Mouse (Mus musculus): ENCODE results near the gene Ell. TPM values are rescaled to one million over a fixed set of nuclear protein-coding genes. Genes with fewer than 3 reads are reported as not detected.
A peak's percentile ranks its signal among the peaks of the same experiment; 100 is the strongest.
"Not testable (repeated sequence)": the region's sequence is repeated elsewhere in the genome, so short reads cannot be mapped to it uniquely, and the experiment has no call there.

Ell gene
- total RNA-seq, 2 experiments from 2014 or later, result 12.0 to 12.1 TPM

DNA sequence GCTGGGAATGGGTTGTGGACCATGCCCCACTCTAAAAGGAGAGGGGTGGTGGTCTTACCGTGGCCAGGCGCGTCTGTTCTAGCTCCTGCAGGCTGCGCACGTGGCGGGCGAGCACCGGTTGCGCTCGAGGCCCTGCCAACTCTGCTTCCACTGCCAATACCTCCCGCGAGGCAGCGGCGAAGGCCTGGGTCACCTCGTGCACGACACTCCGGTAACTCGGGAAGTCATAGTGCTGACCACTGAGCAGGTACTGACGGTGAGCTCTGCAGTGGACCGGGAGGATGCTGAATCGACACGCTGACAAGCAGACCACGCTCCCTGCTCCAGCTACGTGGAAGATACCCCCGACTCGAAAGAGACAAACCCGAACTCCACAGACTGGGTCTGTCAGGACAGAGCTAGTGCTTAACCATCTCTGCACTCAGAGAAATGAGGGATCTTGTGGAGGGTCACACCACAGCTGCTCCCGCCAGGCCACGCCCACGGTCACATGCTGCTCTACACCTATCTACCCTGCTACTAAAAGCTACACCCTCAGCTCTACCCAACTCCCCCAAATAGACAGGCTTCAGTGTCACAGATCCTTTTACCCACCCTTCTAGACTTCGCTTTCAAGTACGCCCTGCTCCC lies 33.4 kb upstream of the Ell start:
- intact Hi-C loops (cut with DNase I), result loop anchor here (5.0 kb wide), 1 partner anchor 81 kb away; no protein-coding TSS in a partner anchor
- no peak for DNase-seq

DNA sequence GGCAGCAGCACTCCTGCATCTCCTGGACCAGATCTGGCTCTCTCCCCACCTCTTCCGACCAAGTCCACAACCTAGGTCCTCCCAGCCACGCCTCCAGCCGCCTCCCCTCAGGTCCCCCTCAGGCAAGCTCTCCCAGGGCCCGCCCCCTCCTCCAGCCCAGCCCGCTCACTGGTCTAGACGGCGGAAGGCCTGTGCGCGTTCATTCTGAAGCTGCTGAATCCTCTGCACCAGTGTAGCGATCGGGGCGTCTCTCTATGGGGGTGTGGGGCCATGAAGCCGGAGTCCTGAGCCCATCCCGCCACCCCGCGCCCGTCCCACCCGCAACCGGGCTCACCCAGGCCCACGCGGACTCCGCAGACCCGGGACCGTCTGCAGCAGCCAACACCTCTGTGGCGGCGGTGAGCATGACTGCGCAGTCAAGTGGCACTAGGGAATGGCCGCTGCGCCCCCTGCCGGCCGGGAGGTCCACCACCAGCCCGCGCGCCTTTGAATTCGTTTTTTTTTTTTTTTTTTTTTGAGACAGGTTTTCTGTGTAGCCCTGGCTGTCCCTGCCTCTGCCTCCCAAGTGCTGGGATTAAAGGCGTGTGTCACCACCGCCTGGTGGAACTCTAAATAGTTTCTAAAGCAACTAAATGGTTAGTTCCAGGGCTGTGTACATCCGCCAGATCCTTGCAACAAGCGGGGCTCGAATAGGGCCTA lies 32.8 kb upstream of the Ell start, which contains the start of gene Rex1bd:
Gene Rex1bd, minus strand, starts transcription at position 425 of the 699 bp plus-strand sequence.
- peak; percentile 94 to 97 for DNase-seq
- intact Hi-C loops (cut with DNase I), result loop anchor here (5.0 kb wide), 1 partner anchor 81 kb away; no protein-coding TSS in a partner anchor

DNA sequence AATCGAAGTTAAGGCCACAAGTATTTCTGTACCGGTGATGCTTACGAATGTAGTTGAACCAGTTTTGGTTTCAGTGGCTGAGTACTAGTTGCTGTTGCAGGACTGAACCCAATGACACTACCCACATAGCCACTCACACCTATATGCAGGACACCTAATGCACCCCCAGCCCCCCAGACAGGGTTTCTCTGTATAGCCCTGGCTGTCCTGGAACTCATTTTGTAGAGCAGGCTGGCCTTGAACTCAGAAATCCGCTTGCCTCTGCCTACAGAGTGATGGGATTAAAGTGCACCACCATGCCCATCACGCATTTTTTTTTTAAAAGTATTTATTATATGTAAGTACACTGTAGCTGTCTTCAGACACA lies 32.2 kb upstream of the Ell start:
- intact Hi-C loops (cut with DNase I), result loop anchor here (5.0 kb wide), 1 partner anchor 80 kb away; no protein-coding TSS in a partner anchor
- DNase-seq, result no peak

DNA sequence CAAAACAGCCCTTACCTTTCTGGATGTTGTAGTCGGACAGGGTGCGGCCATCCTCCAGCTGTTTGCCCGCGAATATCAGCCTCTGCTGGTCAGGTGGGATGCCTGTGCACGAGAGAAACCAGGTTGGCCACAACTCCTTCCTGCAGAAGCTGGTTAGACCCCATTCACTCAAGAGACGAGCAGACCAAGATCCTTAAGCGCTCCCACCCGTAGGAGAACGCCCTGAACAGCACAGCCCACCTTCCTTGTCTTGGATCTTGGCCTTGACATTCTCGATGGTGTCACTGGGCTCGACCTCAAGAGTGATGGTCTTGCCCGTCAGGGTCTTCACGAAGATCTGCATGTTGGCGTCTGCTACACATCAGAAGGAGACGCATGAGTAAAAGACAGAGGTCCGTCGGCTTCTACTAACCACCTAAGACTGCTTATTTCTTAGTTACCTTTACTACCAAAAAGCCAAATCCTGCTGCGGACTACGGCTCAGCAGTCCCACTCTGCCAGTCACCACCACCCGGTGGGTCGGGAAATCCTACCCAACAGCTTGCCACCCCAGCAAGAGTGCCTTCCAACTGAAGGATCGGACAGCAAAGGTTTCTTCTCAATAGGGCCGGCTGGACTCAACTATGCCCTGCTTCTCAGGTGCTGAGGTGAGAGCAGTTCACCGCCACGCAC lies 29.8 kb upstream of the Ell start:
- no peak for DNase-seq
- intact Hi-C loops (cut with DNase I), result loop anchor here (5.0 kb wide), 1 partner anchor 78 kb away; no protein-coding TSS in a partner anchor

DNA sequence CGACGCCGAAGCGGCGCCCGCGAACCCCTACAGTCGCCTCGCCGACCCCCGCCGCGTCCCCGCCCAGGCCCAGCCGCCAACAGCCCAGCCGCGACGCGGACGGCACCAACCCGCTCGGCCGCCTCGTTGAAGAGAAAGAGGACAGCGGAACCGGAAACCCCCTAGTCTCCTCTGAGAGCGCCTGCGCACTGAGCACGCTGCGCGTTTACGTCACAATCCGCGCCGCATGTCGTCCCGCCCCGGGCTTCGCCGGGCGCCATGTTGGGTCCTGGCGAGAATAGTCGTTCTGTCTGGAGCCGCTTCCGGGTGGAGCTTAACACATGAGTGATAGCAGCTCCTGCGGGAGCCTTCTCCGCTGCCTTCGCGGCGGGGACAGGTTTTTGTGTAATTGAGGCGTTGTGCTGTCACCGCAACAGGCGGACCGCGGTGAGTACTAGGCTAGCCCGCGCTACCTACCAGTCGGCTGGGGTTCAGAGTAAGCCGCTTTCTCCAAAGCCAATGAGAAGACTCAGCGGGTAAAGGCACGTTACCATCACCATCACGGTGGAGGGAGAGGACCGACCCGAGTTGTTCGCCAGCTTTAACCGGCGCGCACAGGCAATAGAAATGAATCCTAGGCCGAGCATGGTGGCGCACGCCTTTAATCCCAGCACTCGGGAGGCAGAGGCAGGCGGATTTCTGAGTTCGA lies 28.9 kb upstream of the Ell start, which contains the start of gene Uba52:
Gene Uba52, minus strand, starts transcription at position 574 of the 688 bp plus-strand sequence.
- intact Hi-C loops (cut with DNase I), result loop anchor here (1.0 to 2.0 kb wide), 2 partner anchors 12 to 28 kb away; partner anchors contain the start of gene Ell
- peak; percentile 95 to 98 for DNase-seq

DNA sequence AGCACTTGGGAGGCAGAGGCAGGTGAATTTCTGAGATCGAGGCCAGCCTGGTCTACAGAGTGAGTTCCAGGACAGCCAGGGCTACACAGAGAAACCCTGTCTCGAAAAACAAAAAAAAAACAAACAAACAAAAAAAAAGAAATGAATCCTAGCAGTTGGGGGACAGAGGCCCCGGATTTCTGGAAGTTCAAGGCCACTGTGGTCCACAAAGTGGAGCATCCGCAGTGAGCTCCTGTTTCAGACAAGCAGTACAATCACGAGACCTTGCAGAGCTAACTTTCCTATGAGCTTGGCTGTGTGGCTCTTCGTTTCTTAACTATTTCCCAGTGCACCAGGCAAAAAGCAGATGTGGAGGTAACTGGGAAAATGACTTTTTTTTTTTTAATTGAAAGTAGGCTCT lies 28.1 kb upstream of the Ell start:
- not testable (repeated sequence) for DNase-seq
- intact Hi-C loops (cut with DNase I), result loop anchor here (2.0 kb wide), 1 partner anchor 28 kb away; the partner anchor contains the start of gene Ell

DNA sequence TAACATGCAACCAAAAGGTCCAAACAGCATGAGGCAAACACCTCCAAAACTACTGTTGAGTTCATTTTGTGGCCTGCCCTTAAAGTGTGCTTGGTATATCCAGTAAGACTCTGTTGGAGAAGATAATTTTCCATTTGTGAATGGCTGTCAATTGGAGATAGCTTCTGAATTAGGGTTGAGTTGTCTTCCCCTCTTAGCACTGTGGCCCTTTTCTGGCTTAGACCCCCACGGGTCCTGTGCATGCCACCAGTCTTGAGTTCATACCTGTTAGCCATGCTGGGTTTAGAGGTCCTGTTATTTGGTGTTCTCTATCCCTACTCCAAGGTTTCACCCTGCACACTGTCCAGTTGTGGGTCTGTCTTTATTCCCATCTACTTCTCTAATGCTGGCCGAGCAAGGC lies 27.5 kb upstream of the Ell start:
- DNase-seq, result no peak
- intact Hi-C loops (cut with DNase I), result loop anchor here (2.0 kb wide), 1 partner anchor 27 kb away; the partner anchor contains the start of gene Ell

DNA sequence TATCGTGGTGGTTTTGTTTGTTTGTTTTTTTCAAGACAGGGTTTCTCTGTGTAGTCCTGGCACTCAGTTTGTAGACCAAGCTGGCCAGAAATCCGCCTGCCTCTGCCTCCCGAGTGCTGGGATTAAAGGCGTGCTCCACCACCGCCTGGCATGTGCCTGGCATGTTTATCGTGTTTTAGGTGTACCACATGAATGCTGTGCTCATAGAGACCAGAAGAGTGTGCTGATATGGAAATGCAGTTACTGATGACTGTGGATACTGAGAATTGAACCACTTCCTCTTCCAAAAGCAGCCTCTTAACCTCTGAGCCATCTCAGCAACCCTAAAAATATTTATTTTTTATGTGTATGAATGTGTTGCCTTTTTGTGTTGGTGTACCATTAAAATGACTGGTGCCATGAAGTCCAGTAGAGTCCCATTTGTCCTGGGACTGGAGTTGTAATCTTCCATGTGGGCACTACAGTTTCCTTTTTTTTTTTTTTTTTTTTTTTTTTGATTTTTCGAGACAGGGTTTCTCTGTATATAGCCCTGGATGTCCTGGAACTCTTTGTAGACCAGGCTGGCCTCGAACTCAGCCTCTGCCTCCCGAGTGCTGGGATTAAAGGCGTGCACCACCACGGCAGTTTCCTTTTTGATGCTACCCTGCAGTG lies 26.9 kb upstream of the Ell start:
- intact Hi-C loops (cut with DNase I), result no loop called here
- DNase-seq, result no peak

DNA sequence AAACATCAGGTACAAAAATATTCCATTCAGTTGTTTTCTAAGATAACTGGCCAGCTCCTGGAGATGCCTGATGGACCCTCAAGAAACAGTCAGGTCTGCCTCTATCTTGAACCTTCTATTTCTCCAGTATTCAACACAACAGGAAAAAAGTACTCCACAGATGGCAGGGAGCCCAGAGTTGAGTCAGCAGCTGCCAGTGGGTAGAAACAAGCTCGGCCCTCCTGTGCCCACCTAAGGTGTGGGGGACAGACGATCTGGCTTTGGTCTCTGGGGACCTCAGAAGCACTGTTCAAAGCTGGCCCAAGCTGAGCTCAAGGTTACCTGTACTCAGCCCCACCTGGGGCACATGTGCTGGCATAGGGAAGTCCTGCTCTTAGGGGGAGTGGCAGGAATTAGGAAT lies 25.8 kb upstream of the Ell start:
- DNase-seq, result no peak
- intact Hi-C loops (cut with DNase I), result no loop called here

DNA sequence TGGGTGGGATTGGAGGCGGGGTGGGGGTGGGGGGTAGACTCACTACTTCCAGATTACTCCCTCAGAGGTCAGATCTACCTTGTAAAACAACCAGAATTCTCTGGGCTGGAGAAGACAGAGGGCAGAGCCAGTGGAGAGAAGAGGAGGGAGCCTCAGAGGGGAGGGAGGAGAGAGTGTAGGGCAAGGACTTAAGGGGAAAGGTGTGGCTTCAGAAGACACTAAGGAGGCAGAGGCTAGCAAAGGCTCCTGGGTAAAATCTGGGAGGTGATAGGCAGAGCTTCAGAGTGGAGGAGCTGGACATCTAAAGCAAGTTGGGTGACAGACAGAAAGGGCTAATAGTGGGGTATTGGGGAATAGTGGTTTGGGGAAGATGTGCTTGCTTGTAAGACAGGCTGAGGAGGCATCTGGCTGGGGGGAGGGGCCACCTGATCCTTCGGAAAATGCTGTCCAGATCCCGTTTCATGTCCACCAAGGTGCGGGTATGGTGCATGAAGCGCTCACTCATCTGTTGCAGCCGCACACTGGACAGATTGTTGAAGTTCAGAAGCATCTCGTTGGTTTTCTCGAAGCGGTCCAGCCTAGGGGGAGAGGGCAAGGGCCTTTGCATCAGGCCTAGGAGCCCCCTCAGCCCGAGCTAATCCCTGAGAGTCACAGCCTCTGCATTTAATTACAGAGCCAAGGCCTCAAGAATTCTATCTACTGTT lies 21.2 kb upstream of the Ell start:
- intact Hi-C loops (cut with DNase I), result no loop called here
- no peak for DNase-seq

DNA sequence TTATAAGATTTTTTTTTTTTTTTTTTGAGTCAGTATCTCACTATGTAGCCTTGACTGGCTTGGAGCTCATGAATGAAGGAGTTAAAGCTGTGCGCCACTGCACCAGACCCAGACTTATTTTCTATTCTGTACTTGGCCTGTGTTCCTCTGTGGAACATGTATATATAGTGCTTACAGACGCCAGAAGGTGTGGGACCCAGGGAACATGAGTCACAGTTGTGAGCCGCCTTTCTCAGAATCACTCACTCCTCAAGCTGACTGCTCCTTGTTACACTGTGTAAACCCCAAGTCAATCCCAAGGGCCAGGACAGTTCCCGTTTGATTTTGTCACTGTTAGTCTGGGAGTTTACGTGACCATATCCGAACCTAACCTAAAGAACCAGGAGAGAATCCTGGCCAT lies 20.2 kb upstream of the Ell start:
- intact Hi-C loops (cut with DNase I), result no loop called here
- DNase-seq, result no peak

DNA sequence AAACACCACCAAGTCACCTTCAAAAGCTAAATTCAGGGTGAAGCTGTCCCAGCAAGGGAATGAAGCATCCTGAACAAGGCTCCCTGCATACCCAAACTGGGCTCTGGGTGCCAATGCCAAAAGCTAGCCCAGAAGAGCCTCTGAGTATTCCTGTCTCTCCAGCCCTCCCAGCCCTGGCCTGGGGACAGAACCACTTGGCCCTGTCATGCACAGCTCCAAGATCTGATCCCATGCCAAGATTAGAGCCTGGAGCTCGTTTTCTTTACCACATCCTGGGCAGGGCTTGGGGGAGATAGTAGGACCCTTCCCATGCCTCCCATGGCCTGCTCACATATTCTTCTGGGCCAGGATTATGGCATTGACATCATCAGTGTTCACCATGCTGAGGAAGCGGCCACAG lies 19.7 kb upstream of the Ell start:
- DNase-seq, result no peak
- intact Hi-C loops (cut with DNase I), result no loop called here

DNA sequence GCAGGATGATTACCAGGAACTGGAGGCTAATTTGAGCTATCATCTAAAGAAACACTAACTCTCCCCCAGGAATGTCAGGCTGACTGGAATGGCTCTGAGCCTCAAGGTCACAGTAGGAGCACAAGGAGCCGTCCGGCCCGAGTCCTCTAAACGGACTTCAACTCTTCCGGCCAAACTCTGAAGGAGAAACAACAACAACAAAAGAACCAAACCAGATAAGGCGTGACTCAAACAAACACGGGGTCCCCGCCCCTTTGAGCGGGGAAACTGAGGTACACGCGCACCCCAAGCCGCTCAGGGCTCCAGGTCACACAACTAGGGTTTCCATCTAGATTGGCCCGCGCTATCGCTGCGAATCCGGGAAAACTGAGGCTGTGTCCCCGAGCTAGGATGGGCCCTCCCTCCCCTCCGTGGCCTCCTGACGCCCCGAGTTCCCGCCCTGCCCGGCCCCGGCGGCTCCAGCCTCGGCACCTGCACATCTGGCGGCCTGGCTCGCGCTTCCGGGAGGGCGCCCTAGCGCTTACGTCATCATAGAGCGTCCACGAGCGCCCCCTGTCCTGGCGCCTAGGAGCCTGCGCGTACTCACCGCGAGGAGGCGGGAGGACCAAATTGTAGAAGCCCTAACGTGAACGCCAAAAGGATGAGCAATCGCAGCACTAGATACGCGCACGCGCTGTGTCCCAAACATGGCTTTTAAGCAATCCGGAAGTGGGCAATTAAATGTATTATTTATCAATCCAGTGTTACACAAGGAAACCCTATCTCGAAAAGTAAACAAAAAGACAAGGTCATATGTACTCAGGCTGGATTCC lies 16.5 kb upstream of the Ell start:
- peak; percentile 94 to 96 for DNase-seq

DNA sequence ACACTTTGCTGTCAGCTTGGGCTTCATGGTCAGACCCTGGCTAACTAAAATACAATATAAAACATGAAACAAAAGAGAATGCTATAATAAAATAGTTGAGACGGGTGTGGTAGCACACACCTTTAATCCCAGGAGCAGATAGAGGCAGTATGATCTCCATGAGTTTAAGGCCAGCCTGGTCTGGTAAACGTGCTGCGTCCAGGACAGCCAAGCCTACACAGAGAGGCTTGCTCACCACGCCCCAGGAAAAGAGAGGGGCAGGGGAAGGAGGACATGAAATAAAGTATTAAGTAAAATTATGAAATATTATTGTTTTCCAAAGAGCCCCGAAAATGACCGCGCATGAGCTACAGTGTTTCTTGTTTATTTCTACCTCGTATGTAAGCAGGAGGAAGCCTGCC lies 12.1 kb upstream of the Ell start:
- intact Hi-C loops (cut with DNase I), result no loop called here

More for the DNA sequence above, 16.5 kb upstream of the Ell start:
- intact Hi-C loops (cut with DNase I), result loop anchor here (1.0 kb wide), 1 partner anchor 12 kb away; the partner anchor contains the start of gene Uba52

DNA sequence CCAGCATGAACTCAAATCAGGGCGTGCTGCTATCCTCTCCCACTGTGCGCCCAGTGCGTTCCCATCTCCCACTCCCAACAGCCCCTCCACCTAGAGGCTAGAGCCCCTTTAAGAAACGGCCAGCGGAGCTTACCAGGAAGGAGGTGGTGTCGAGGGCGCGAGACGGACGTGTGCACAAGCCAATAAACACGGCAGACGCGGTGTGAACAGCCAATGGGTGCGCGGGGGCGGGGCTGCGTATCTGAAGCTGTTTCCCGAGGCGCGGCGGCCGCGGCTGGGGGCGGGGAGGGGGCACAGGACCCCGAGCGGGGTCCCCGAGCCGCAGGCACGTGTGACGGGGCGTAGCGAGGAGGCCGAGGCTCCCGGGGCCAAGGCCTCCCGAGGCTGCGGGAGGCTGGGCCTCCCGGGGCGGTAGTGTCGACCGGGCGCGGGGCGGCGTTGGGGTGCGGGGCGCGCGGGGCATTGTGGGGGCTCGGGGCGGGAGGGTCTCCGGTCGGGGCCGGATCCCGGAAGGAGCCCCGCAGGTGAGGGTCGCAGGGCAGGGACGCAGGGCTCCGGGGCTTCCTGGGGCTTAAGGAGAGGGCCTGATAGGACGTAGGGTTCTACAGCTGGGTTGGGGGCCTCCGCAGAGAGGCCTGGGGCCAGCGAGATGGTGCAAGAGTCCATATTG lies 11.6 kb upstream of the Ell start, which contains the start of the genes Fkbp8 and Kxd1:
Gene Fkbp8, plus strand, starts transcription at position 213 of the 670 bp plus-strand sequence.
Gene Kxd1, minus strand, starts transcription at position 445 of the 670 bp plus-strand sequence.
- intact Hi-C loops (cut with DNase I), result no loop called here
- DNase-seq, result peak; percentile 99 to 100

More for the DNA sequence above, 12.1 kb upstream of the Ell start:
- DNase-seq, result no peak

DNA sequence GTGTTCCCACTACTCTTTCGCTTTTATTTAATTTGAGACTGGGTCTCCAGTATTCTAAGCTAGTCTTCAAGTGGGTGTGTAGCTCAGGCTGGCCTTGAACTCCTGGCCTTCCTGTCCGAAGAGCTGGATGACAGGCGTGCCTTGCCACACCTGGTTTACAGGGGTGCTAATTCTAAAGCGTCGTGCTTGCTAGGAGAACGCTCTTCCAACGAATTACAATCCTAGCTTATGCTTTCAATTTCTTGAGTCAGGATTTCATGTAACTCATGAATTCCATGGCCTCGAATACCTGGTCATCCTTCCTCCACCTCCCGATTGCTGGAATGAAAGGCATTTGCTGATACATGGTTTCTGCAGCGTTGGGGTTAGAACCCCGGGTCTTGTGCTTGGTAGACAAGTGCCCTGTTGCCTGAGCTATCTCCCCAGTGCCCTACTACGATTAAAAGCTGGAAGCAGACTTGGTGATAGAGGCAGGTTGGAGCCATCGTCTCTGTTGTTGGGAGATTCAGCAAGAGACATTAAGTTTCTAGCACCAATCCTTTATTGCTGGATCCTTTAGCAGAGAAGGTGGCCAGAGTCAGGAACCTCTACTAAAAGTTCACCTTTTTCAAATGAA lies 11.0 kb upstream of the Ell start:
- no peak for DNase-seq
- intact Hi-C loops (cut with DNase I), result no loop called here

DNA sequence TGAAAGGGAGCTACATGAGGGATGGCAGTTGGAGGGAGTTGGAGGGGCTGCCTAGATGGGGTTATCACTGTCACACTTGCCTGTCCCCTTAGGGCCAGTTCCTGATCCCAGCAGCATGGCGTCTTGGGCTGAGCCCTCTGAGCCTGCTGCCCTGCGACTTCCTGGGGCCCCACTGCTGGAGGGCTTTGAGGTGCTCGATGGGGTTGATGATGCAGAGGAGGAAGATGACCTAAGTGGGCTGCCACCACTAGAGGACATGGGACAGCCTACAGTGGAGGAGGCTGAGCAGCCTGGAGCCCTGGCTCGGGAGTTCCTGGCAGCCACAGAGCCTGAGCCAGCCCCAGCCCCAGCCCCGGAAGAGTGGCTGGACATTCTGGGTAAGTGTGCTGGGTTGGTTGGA lies 10.0 kb upstream of the Ell start:
- DNase-seq, result no peak
- intact Hi-C loops (cut with DNase I), result no loop called here

Data from heart, postnatal 36 days (tissue).